Mouse (Mus musculus) kidney, postnatal 25 days (tissue): ENCODE results near the gene Wbp1l.
A peak's percentile ranks its signal among the peaks of the same experiment; 100 is the strongest.

Source experiments
- DNase-seq, 2 experiments: peaks; one replicate each; pipeline ENCODE4 v3.0.0; 2021; ENCODE audit warnings: mixed read lengths in 2 of 2

The Wbp1l gene

GRCm38 (mm10) chr19:46631637-46632036, 32.8 kb downstream of the Wbp1l start:
- DNase-seq: no peak

- no peak for DNase-seq
Measured at GRCm38 (mm10) chr19:46635766-46636165, 36.9 kb downstream of the Wbp1l start.

- DNase-seq: no peak
Measured at GRCm38 (mm10) chr19:46637598-46637997, 38.7 kb downstream of the Wbp1l start.

DNA sequence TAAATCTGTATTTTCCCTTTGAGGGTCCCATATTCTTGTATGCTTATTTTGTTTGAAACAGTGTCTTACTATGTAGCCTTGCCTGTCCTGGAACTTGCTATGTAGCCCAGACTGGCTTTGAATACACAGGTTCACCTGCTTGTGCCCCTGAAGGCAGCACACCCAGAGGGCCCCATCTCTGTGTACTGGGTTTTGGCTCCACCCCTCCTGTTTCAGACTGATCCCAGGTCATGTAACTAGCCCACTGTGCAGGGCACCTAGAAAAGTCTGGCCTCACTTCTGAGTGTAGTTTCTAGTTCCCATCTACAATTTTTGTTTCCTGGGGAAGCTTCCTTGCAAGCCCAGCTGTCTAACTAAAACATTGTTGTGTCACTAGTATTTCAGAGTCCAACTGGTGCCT, 40.2 kb downstream of the Wbp1l start:
- DNase-seq: no peak

DNA sequence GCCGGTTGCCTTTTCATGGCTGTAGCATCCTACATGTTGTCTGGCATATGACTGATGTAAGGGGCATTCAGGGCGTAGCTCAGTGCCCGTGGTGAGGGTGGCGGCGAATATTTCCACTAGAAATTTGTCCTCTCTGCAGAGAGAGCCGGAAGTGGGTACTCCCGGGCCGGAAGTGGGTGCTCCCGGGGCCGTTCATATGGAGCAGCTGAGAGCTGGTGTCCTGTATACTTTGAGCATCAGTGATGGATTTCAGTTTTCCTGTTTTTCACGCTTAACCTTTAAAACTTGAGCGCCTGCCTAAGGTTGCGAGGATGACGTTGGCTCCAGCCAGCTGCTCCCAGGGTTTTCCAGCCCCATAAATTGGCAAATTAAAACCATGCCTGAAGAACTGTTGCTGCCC, 40.6 kb downstream of the Wbp1l start:
- DNase-seq: peak in 1 of 2 experiments; percentile 28

GRCm38 (mm10) chr19:46640780-46641179, 41.9 kb downstream of the Wbp1l start:
- DNase-seq: no peak

GRCm38 (mm10) chr19:46641420-46642085, 42.7 kb downstream of the Wbp1l start:
- peak; percentile 90 to 94 for DNase-seq

DNA sequence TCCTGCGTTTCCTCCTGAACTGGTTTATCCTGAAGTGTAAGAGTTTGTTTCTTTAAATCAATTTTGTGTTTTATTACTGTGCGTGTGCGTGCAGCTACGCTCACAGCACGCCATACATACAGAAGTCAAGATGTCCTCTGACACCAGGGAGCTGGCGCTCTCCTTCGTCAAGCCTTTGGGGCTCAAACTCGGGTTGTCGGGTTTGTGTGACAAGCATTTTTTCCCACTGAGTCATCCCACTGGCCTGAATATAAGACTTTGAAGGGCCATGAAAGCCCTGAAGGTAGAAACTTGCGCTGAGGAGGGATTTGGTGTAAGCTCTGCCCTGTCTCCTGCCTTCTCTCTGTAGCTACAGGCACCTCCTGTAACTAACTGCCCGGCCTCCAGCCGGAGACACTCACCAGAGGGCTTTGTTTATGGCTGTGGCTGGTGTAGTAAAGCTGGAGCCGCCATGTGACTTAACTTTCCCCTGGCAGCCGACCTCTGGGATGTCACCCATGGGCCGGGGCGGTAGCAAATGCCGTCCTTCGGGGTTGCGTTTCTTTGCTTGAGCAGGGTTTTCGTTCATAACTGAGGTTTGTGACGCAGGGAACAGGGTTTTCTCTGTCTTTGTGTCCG, 43.4 kb downstream of the Wbp1l start:
- peak in 1 of 2 experiments; percentile 30 for DNase-seq

GRCm38 (mm10) chr19:46643236-46643635, 44.4 kb downstream of the Wbp1l start:
- no peak for DNase-seq

- peak in 1 of 2 experiments; percentile 28 for DNase-seq
Measured at GRCm38 (mm10) chr19:46644343-46644792, 45.5 kb downstream of the Wbp1l start.

GRCm38 (mm10) chr19:46644793-46645602, 46.1 kb downstream of the Wbp1l start:
- DNase-seq: peak; percentile 68 to 85

DNA sequence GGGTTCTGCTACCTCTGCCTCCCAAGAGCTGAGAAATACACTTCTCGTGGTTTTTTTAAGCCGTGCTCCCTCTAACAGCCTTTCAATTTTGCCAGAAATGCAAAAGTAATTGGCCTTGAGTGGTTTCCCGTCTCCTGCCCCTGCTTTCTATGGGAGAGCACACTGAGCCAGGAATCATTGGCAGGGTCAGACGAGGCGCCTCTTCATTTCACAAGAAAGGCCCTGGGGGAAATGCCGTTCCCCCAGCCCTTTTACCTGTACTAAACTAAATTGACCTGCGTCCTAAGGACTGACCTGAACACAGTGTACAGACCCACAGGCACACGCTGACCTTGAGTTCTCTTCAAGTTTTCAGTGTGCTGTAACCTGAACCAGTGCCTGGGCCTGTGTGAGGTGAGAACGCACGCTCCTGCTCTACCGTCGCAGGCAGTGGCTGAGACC, 47.2 kb downstream of the Wbp1l start:
- DNase-seq: peak; percentile 58 to 89

GRCm38 (mm10) chr19:46647254-46647653, 48.4 kb downstream of the Wbp1l start:
- DNase-seq: peak in 1 of 2 experiments; percentile 42

DNA sequence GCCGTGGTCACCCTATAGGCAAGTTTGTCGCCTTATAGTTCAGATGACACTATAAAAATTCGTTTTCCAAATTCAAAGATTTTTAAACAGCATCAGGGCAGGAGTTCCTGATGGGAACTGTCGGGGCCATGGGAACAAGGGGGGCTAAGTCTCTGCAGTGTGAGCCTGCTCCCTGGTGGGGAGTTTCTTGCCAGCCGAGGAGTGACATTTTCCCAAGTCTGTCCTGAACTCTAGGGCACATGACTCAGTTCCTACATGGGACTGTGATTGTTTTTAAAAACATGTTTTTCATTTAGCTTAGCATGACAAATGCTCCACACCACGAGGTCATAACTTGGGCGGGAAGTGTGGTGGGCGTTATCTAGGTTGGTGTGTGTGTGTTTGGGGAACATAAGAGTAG, 49.0 kb downstream of the Wbp1l start:
- peak in 1 of 2 experiments; percentile 48 for DNase-seq

DNA sequence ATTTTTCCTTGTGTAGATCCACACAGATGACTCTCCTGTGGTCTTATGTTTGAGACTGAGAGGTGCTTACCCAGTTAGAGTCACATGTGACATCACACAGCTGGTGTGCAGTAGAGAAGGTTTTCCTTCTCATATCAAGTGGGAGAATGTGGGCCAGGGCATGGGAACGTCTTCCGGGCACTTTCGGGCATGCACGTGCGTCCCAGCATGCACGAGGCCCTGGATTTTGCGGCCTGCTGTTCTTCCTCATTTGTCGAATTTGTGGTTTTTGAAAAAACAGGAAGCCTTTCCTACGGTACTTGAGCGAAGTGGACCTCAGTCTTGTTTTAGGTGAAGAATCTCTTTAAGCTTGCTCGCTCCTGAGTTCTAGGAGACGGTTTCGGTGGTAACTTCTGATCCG, 49.7 kb downstream of the Wbp1l start:
- DNase-seq: peak in 1 of 2 experiments; percentile 36

- no peak for DNase-seq
Measured at GRCm38 (mm10) chr19:46653188-46653587, 54.3 kb downstream of the Wbp1l start.

DNA sequence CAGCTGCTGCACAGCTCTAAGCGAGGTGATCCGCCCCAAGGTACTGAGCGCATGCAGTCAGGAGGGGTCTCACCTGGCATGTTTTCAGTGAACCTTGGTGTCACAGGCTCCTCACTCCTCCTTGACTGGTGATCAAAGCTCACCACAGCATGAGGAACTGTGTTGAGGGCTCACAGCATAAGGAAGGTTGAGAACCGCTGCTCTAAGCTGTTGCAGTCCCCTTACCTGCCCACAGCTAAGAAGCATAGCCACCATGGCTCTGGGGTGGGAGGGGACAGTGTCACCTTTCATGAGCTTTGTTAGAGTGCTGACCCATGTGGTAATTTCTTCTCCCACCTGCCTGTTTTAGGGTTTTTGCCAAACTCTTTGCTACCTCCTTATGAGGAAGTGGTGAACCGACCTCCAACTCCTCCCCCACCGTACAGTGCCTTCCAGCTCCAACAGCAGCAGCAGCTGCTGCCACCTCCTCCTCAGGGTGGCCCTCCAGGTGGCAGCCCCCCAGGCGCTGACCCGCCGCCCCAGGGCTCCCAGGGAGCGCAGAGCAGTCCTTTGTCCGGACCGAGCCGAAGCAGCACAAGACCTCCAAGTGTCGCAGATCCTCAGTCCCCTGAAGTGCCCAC, 54.8 kb downstream of the Wbp1l start:
- no peak for DNase-seq

GRCm38 (mm10) chr19:46655626-46656025, 56.7 kb downstream of the Wbp1l start:
- no peak for DNase-seq

GRCm38 (mm10) chr19:46656151-46656840, 57.4 kb downstream of the Wbp1l start:
- DNase-seq: no peak

GRCm38 (mm10) chr19:46657339-46658020, 58.6 kb downstream of the Wbp1l start:
- peak in 1 of 2 experiments; percentile 61 for DNase-seq

DNA sequence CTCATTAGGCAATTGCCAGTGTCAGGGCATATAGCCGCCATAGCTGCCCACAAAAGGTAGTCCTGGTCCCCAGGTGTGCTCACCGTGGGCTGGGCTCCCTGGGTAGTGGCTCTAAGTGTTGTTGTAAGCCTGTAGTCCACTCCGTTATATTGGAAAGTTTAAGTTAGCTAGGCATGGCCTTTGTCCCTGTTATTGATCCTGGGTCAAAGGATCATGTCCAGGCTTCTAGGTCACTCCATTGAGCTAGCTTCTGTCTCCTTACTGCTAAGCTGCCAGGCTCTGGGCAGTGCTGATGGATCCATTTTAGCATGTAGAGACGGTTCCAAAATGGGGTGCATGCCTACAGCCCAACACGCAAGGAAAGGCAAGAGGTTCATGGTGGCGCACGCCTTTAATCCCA, 59.5 kb downstream of the Wbp1l start:
- DNase-seq: no peak

DNA sequence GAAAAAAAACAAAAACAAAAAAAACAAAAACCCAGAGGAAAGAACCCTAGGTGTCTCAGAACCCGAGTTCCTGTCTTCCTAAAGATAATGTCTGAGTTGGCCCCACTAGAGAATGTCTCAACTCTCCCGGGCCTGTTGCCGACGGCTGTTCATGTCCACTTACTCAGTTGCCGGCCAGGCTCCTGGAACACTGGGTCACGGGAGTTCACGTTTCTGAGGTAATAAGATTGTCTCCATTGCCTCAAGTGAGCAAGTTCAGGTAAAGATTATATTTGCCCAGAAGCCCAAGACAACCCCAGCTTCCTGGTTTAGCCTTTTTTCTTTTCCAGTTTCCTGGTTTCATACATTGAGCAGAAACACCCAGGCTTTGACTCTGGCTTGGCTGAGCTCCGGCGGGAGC, 60.0 kb downstream of the Wbp1l start:
- DNase-seq: peak in 1 of 2 experiments; percentile 76
